ENCODE assay signal across 18 mouse cellular contexts in genomic region chr1:164254836-164255235, GRCm38 (mm10).
"Had no signal": no experiment of that assay in that cellular context is flagged by ENCODE, and none has a peak within 500 bp of the region (broad histone marks: within the 10 kb centered on the region; RNA-seq: fewer than 3 reads in every experiment).

No protein-coding gene starts in this region.

- H3K27me3 ChIP-seq: limb, embryonic 15.5 days; lung, embryonic 15.5 days; megakaryocyte, embryonic 14.5 days had no signal

- ATAC-seq: intestine, postnatal 0 days had no signal

- H3K4me2 ChIP-seq: limb, embryonic 12.5 days; limb, embryonic 15.5 days; lung, embryonic 15.5 days; midbrain, embryonic 11.5 days had no signal

- DNase-seq: kidney, adult 2 months; kidney, postnatal 25 days; layer of hippocampus, adult 9-11 months; left cerebral cortex, postnatal 4 days; lung, adult 18-20 months; lung, postnatal 10 days; lung, postnatal 36 days; midbrain, embryonic 14.5 days; thymus, postnatal 25 days had no signal

- H3K27ac ChIP-seq: kidney, postnatal 0 days; layer of hippocampus, adult 2 months; left cerebral cortex, adult 2 months; limb, embryonic 12.5 days; limb, embryonic 15.5 days; lung, embryonic 15.5 days had no signal

- H3K36me3 ChIP-seq: lung, embryonic 15.5 days had no signal

- H3K9ac ChIP-seq: limb, embryonic 12.5 days; limb, embryonic 15.5 days; lung, embryonic 15.5 days had no signal

- H3K9me3 ChIP-seq: limb, embryonic 12.5 days; limb, embryonic 15.5 days; lung, embryonic 15.5 days; megakaryocyte, embryonic 14.5 days had no signal

- H3K4me3 ChIP-seq: layer of hippocampus, adult 2 months; left cerebral cortex, adult 2 months; limb, embryonic 12.5 days; limb, embryonic 15.5 days; lung, embryonic 15.5 days; megakaryocyte, embryonic 14.5 days had no signal
